Mouse (Mus musculus): Measurements from ENCODE around the gene Otud5. TPM values are rescaled to one million over a fixed set of nuclear protein-coding genes. Genes with fewer than 3 reads are reported as not detected.

Gene Otud5
- total and polyA plus RNA-seq, 3 experiments: 53.7 to 86.5 (median 71.8) TPM

- no peak for ATAC-seq (ENCODE audit: extremely low read depth, insufficient number of reproducible peaks, low FRiP score, poor library complexity, severe bottlenecking)
- Histone ChIP-seq H3K27me3 (ENCODE audit: insufficient read depth, low read length) (peaks cover 39% of the 10 kb centered on the region), H3K9me3 (replicated peaks) (no peaks in the 10 kb centered on the region), H3K4me1 (ENCODE audit: insufficient read depth, low read depth, low read length) (no peaks in the 10 kb centered on the region), H3K4me3 (ENCODE audit: low read depth, low read length) (no peak within 1 kb of the TSS), H3K36me3 (replicated peaks) (no peaks in the 10 kb centered on the region)
- DNase-seq (ENCODE audit: low spot score): no peak
- TF ChIP-seq POLR2AphosphoS5 (IDR thresholded peaks at IDR 0.05; ENCODE audit: insufficient replicate concordance, low read depth, low read length) (no peak), TAL1 (conservative IDR thresholded peaks at IDR 0.05; ENCODE audit: low read depth, low read length) (no peak), GATA2 (IDR thresholded peaks at IDR 0.05; ENCODE audit: borderline replicate concordance, low read depth, low read length) (no peak), GATA1 (IDR thresholded peaks at IDR 0.05; ENCODE audit: borderline replicate concordance, low read length) (no peak), CTCF (IDR thresholded peaks at IDR 0.05; ENCODE audit: low read depth, low read length) (no peak)
These were observed 78.6 kb downstream of the Otud5 start, which contains the start of gene Pcsk1n for GRCm38 (mm10) chrX:7919601-7920383. Pcsk1n (plus strand) TSS chrX:7919822.

GRCm38 (mm10) chrX:7922032-7922431 is 80.9 kb downstream of the Otud5 start:
- peaks cover 46% of the 10 kb centered on the region for H3K27me3 ChIP-seq (ENCODE audit: insufficient read depth, low read length)
- no peak overlapping the region for H3K4me3 ChIP-seq (ENCODE audit: low read depth, low read length)
- ATAC-seq (ENCODE audit: extremely low read depth, insufficient number of reproducible peaks, low FRiP score, poor library complexity, severe bottlenecking) (no peak), DNase-seq (ENCODE audit: low spot score) (no peak)
- TF ChIP-seq GATA1 (IDR thresholded peaks at IDR 0.05; ENCODE audit: borderline replicate concordance, low read length) (no peak), CTCF (IDR thresholded peaks at IDR 0.05; ENCODE audit: low read depth, low read length) (no peak), TAL1 (conservative IDR thresholded peaks at IDR 0.05; ENCODE audit: low read depth, low read length) (no peak), GATA2 (IDR thresholded peaks at IDR 0.05; ENCODE audit: borderline replicate concordance, low read depth, low read length) (no peak), POLR2AphosphoS5 (IDR thresholded peaks at IDR 0.05; ENCODE audit: insufficient replicate concordance, low read depth, low read length) (no peak)
- no peaks in the 10 kb centered on the region for H3K9me3 ChIP-seq (replicated peaks)
- no peaks in the 10 kb centered on the region for H3K36me3 ChIP-seq (replicated peaks)
- no peaks in the 10 kb centered on the region for H3K4me1 ChIP-seq (ENCODE audit: insufficient read depth, low read depth, low read length)

Other genes starting within 250 kb of the Otud5 start
Only the 20 nearest of the 27 such genes appear.
- gene Plp2, start 170.0 kb upstream of the Otud5 start, total RNA-seq (2014; fragmentation: Nextera tagmentation): 129 and 156 TPM in 2 replicates
- 50.9 and 54.9 TPM in 2 replicates for gene Plp2, start 170.0 kb upstream of the Otud5 start, total RNA-seq (2017)
- gene Plp2, start 170.0 kb upstream of the Otud5 start, polyA plus RNA-seq (2012): 61.2 and 70.2 TPM in 2 replicates
- not detected in 2 replicates for gene Magix, start 160.1 kb upstream of the Otud5 start, total RNA-seq (2014; fragmentation: Nextera tagmentation)
- 0.12 and 0.27 TPM in 2 replicates for gene Magix, start 160.1 kb upstream of the Otud5 start, total RNA-seq (2017)
- 0.05 TPM in 1 of 2 replicates, not detected in the other for gene Magix, start 160.1 kb upstream of the Otud5 start, polyA plus RNA-seq (2012)
- gene Gpkow, start 144.2 kb upstream of the Otud5 start, total RNA-seq (2014; fragmentation: Nextera tagmentation): 59.1 and 66.0 TPM in 2 replicates
- gene Gpkow, start 144.2 kb upstream of the Otud5 start, total RNA-seq (2017): 21.6 and 25.5 TPM in 2 replicates
- 6.4 and 11.4 TPM in 2 replicates for gene Gpkow, start 144.2 kb upstream of the Otud5 start, polyA plus RNA-seq (2012)
- 25.1 and 36.1 TPM in 2 replicates for gene Wdr45, start 127.0 kb upstream of the Otud5 start, total RNA-seq (2014; fragmentation: Nextera tagmentation)
- 27.9 and 30.8 TPM in 2 replicates for gene Wdr45, start 127.0 kb upstream of the Otud5 start, total RNA-seq (2017)
- gene Wdr45, start 127.0 kb upstream of the Otud5 start, polyA plus RNA-seq (2012): 10.8 and 11.4 TPM in 2 replicates
- not detected in 2 replicates for gene Gm45208, start 119.1 kb upstream of the Otud5 start, total RNA-seq (2014; fragmentation: Nextera tagmentation)
- 0.44 TPM in 1 of 2 replicates, not detected in the other for gene Gm45208, start 119.1 kb upstream of the Otud5 start, total RNA-seq (2017)
- 1.1 and 2.0 TPM in 2 replicates for gene Gm45208, start 119.1 kb upstream of the Otud5 start, polyA plus RNA-seq (2012)
- 22.6 and 34.0 TPM in 2 replicates for gene Praf2, start 112.9 kb upstream of the Otud5 start, total RNA-seq (2014; fragmentation: Nextera tagmentation)
- gene Praf2, start 112.9 kb upstream of the Otud5 start, total RNA-seq (2017): 5.0 and 5.7 TPM in 2 replicates
- gene Praf2, start 112.9 kb upstream of the Otud5 start, polyA plus RNA-seq (2012): 10.8 and 12.0 TPM in 2 replicates
- gene Ccdc120, start 90.5 kb upstream of the Otud5 start, total RNA-seq (2014; fragmentation: Nextera tagmentation): 1.4 and 2.3 TPM in 2 replicates
- 0.70 and 0.76 TPM in 2 replicates for gene Ccdc120, start 90.5 kb upstream of the Otud5 start, total RNA-seq (2017)
- 10.2 and 12.2 TPM in 2 replicates for gene Ccdc120, start 90.5 kb upstream of the Otud5 start, polyA plus RNA-seq (2012)
- gene Tfe3, start 78.8 kb upstream of the Otud5 start, total RNA-seq (2014; fragmentation: Nextera tagmentation): 78.7 and 81.0 TPM in 2 replicates
- gene Tfe3, start 78.8 kb upstream of the Otud5 start, total RNA-seq (2017): 14.1 and 17.0 TPM in 2 replicates
- gene Tfe3, start 78.8 kb upstream of the Otud5 start, polyA plus RNA-seq (2012): 51.8 and 65.1 TPM in 2 replicates
- gene Gripap1, start 51.6 kb upstream of the Otud5 start, total RNA-seq (2014; fragmentation: Nextera tagmentation): 77.0 and 116 TPM in 2 replicates
- gene Gripap1, start 51.6 kb upstream of the Otud5 start, total RNA-seq (2017): 45.7 and 53.8 TPM in 2 replicates
- gene Gripap1, start 51.6 kb upstream of the Otud5 start, polyA plus RNA-seq (2012): 24.6 and 30.6 TPM in 2 replicates
- gene Kcnd1, start 19.1 kb upstream of the Otud5 start, total RNA-seq (2014; fragmentation: Nextera tagmentation): 1.1 and 4.1 TPM in 2 replicates
- 0.23 and 0.27 TPM in 2 replicates for gene Kcnd1, start 19.1 kb upstream of the Otud5 start, total RNA-seq (2017)
- gene Kcnd1, start 19.1 kb upstream of the Otud5 start, polyA plus RNA-seq (2012): 0.28 and 0.41 TPM in 2 replicates
- gene Pim2, start 36.9 kb downstream of the Otud5 start, total RNA-seq (2014; fragmentation: Nextera tagmentation): 7.4 and 12.8 TPM in 2 replicates
- gene Pim2, start 36.9 kb downstream of the Otud5 start, total RNA-seq (2017): 1.8 and 2.2 TPM in 2 replicates
- gene Pim2, start 36.9 kb downstream of the Otud5 start, polyA plus RNA-seq (2012): 23.1 and 25.6 TPM in 2 replicates
- 9.6 and 13.5 TPM in 2 replicates for gene Slc35a2, start 42.7 kb downstream of the Otud5 start, total RNA-seq (2014; fragmentation: Nextera tagmentation)
- gene Slc35a2, start 42.7 kb downstream of the Otud5 start, total RNA-seq (2017): 34.0 and 39.4 TPM in 2 replicates
- gene Slc35a2, start 42.7 kb downstream of the Otud5 start, polyA plus RNA-seq (2012): 75.8 and 107 TPM in 2 replicates
- 50.0 and 64.3 TPM in 2 replicates for gene Pqbp1, start 57.9 kb downstream of the Otud5 start, total RNA-seq (2014; fragmentation: Nextera tagmentation)
- 146 and 162 TPM in 2 replicates for gene Pqbp1, start 57.9 kb downstream of the Otud5 start, total RNA-seq (2017)
- 152 and 167 TPM in 2 replicates for gene Pqbp1, start 57.9 kb downstream of the Otud5 start, polyA plus RNA-seq (2012)
- 195 and 197 TPM in 2 replicates for gene Timm17b, start 58.0 kb downstream of the Otud5 start, total RNA-seq (2014; fragmentation: Nextera tagmentation)
- 72.9 and 78.8 TPM in 2 replicates for gene Timm17b, start 58.0 kb downstream of the Otud5 start, total RNA-seq (2017)
- gene Timm17b, start 58.0 kb downstream of the Otud5 start, polyA plus RNA-seq (2012): 122 and 139 TPM in 2 replicates
- gene Gm10491, start 66.5 kb downstream of the Otud5 start, total RNA-seq (2014; fragmentation: Nextera tagmentation): not detected in 2 replicates
- not detected in 2 replicates for gene Gm10491, start 66.5 kb downstream of the Otud5 start, total RNA-seq (2017)
- gene Gm10491, start 66.5 kb downstream of the Otud5 start, polyA plus RNA-seq (2012): not detected in 2 replicates
- not detected in 2 replicates for gene Gm10490, start 68.2 kb downstream of the Otud5 start, total RNA-seq (2014; fragmentation: Nextera tagmentation)
- 1.5 TPM in 1 of 2 replicates, not detected in the other for gene Gm10490, start 68.2 kb downstream of the Otud5 start, total RNA-seq (2017)
- gene Gm10490, start 68.2 kb downstream of the Otud5 start, polyA plus RNA-seq (2012): not detected in 2 replicates
- not detected in 2 replicates for gene Pcsk1n, start 78.5 kb downstream of the Otud5 start, total RNA-seq (2014; fragmentation: Nextera tagmentation)
- not detected in 2 replicates for gene Pcsk1n, start 78.5 kb downstream of the Otud5 start, total RNA-seq (2017)
- gene Pcsk1n, start 78.5 kb downstream of the Otud5 start, polyA plus RNA-seq (2012): not detected in 2 replicates
- not detected in 2 replicates for gene Eras, start 87.2 kb downstream of the Otud5 start, total RNA-seq (2014; fragmentation: Nextera tagmentation)
- not detected in 2 replicates for gene Eras, start 87.2 kb downstream of the Otud5 start, total RNA-seq (2017)
- not detected in 2 replicates for gene Eras, start 87.2 kb downstream of the Otud5 start, polyA plus RNA-seq (2012)
- 14.5 and 17.2 TPM in 2 replicates for gene Hdac6, start 106.5 kb downstream of the Otud5 start, total RNA-seq (2014; fragmentation: Nextera tagmentation)
- 5.5 and 8.9 TPM in 2 replicates for gene Hdac6, start 106.5 kb downstream of the Otud5 start, total RNA-seq (2017)
- 6.0 and 6.5 TPM in 2 replicates for gene Hdac6, start 106.5 kb downstream of the Otud5 start, polyA plus RNA-seq (2012)
- 93.3 and 105 TPM in 2 replicates for gene Gata1, start 136.7 kb downstream of the Otud5 start, total RNA-seq (2014; fragmentation: Nextera tagmentation)
- 38.1 and 41.0 TPM in 2 replicates for gene Gata1, start 136.7 kb downstream of the Otud5 start, total RNA-seq (2017)
- gene Gata1, start 136.7 kb downstream of the Otud5 start, polyA plus RNA-seq (2012): 46.2 and 48.8 TPM in 2 replicates